8 mouse cellular contexts compared by ENCODE assay signal in the genomic region with DNA sequence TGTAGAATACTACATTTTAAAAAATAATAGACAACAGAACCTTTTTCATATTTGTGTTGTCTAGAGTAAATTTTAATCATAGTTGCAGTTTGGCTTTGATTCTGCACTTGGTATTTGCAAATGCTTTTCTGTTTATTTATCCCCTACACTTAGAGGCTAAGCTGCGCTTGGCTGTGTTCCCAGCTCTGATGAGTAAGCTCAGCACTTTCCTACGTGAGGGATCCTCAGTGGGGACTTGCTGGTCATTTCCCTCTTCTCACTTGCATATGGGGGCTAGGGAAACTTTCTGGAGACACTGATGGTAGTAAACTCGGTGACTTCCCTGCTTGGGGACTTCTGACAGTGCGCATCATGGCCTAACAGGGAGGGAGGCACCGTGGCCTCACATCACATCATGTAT. TPM values are rescaled to one million over a fixed set of nuclear protein-coding genes. Genes with fewer than 3 reads are reported as not detected.
DNase-seq lines count a peak whose midpoint lies in the region; ATAC-seq and TF ChIP-seq lines count a peak whose summit lies in the region.

No protein-coding gene starts in this region.

- intact Hi-C loops in left cerebral cortex, adult 2 months (cut with DNase I) = no loop called here
- intact Hi-C loops in gastrocnemius, postnatal 14 days (cut with DNase I; ENCODE audit: low total_unique reads) = no loop called here
- intact Hi-C loops in left cerebral cortex, postnatal 25 days (cut with DNase I) = no loop called here

- no peak overlapping the region for H3K9ac ChIP-seq in stomach, embryonic 15.5 days

- peaks cover 9% of the 10 kb centered on the region for H3K4me1 ChIP-seq in stomach, embryonic 15.5 days

- H3K27ac ChIP-seq in left cerebral cortex, adult 2 months = no peak overlapping the region
- peak overlapping the region; percentile 61 for H3K27ac ChIP-seq in stomach, embryonic 15.5 days

- TF ChIP-seq CTCF in left cerebral cortex, adult 2 months (IDR thresholded peaks at IDR 0.05) = no peak

- no peak overlapping the region for H3K4me2 ChIP-seq in stomach, embryonic 15.5 days

- H3K27me3 ChIP-seq in stomach, embryonic 15.5 days (replicated peaks) = no peaks in the 10 kb centered on the region

- WGBS in stomach, embryonic 15.5 days = 52% methylated on average over 5 of the region's 5 CpGs

- H3K9me3 ChIP-seq in stomach, embryonic 15.5 days = no peaks in the 10 kb centered on the region

- peak; percentile 47 to 54 for DNase-seq in left cerebral cortex, adult 2 months (ENCODE audit: extremely low spot score in 1 of 2, low spot score in 2 of 2)
- no peak for DNase-seq in left cerebral cortex, adult 8-10 months (ENCODE audit: low spot score in 2 of 2)
- DNase-seq in adrenal gland, adult 2 months = peak; percentile 82
- DNase-seq in gastrocnemius, postnatal 14 days = peak; percentile 67
- DNase-seq in left cerebral cortex, postnatal 25 days (ENCODE audit: low spot score in 2 of 2) = peak; percentile 53 to 75
- DNase-seq in embryo, embryonic 10.5 days (ENCODE audit: low spot score) = no peak
- DNase-seq in spleen, postnatal 10 days (ENCODE audit: low spot score in 2 of 2) = no peak

- H3K4me3 ChIP-seq in left cerebral cortex, adult 2 months = no peak overlapping the region
- no peak overlapping the region for H3K4me3 ChIP-seq in stomach, embryonic 15.5 days (replicated peaks)

- H3K36me3 ChIP-seq in stomach, embryonic 15.5 days = no peaks in the 10 kb centered on the region

- no peak for ATAC-seq in stomach, embryonic 15.5 days (ENCODE audit: insufficient read depth, low FRiP score, low read depth)

RNA-seq across cellular contexts. Expression of a gene that starts 41.7 kb away (rescaled TPM):
- 10 to 100 TPM; 37.5 to 40.7 TPM for total RNA-seq in left cerebral cortex, adult 2 months (2021)
- total RNA-seq in left cerebral cortex, adult 8-10 months (2022) = 10 to 100 TPM; 31.6 to 39.2 (median 33.9) TPM
- total RNA-seq in adrenal gland, adult 2 months (2021) = 10 to 100 TPM in 1 of 2 experiments, 1 to 10 TPM in 1; 9.9 to 11.0 TPM
- polyA plus RNA-seq in adrenal gland, adult 2 months (2012; rRNA removed) = 10.8 and 11.4 TPM in 2 replicates
- 1 to 10 TPM; 2.8 to 3.4 TPM for total RNA-seq in gastrocnemius, postnatal 14 days (2021)
- 10 to 100 TPM; 36.8 to 39.8 TPM for total RNA-seq in left cerebral cortex, postnatal 25 days (2021)
- polyA plus RNA-seq in stomach, embryonic 15.5 days (2015; fragmentation: Nextera tagmentation; extraction: Ambion mirVana) = 11.0 and 11.4 TPM in 2 replicates

Comparison
In these comparisons a context has a peak if more than half of its experiments do, and no peak if none do; other contexts are left out.
1. DNase-seq: peak in left cerebral cortex, adult 2 months (2 of 2), adrenal gland, adult 2 months (single experiment), gastrocnemius, postnatal 14 days (single experiment) and left cerebral cortex, postnatal 25 days (2 of 2); none in left cerebral cortex, adult 8-10 months (0 of 2), embryo, embryonic 10.5 days (single experiment) and spleen, postnatal 10 days (0 of 2).